Mouse (Mus musculus): ENCODE measurements around the gene Cipc. TPM values are rescaled to one million over a fixed set of nuclear protein-coding genes. Genes with fewer than 3 reads are reported as not detected.

The Cipc gene
- polyA plus RNA-seq, 1 experiment from 2014 or later: 26.7 TPM

DNA sequence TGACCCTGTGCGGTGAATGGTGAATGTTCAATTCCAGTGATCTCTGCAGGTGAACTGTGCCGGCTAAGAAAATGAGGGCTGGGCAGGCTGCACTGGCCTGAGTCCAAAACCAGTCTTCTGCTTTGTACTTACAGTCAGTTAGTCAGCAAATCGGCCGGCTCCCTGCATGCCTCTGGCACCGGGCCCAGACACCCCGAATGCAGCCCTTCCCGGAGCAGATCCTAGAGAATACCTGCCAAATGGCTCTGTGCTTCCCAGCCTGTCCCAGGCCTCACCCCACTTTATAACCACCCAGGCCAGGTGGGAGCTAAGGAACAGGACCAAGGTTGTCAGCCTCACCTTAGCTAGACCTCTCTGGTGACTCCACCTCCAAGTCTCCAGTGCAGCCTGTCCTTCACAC is 26.4 kb downstream of the Cipc start:
- 39% methylated on average over 7 of the region's 7 CpGs for WGBS
- Histone ChIP-seq H3K4me3 (no peak overlapping the region), H3K4me1 (peaks cover 53% of the 10 kb centered on the region), H3K27ac (no peak overlapping the region), H3K27me3 (ENCODE audit: insufficient read depth, poor library complexity, severe bottlenecking) (peaks cover 31% of the 10 kb centered on the region), H3K36me3 (no peaks in the 10 kb centered on the region), H3K9me3 (no peaks in the 10 kb centered on the region)
- DNase-seq (ENCODE audit: low spot score): no peak

DNA sequence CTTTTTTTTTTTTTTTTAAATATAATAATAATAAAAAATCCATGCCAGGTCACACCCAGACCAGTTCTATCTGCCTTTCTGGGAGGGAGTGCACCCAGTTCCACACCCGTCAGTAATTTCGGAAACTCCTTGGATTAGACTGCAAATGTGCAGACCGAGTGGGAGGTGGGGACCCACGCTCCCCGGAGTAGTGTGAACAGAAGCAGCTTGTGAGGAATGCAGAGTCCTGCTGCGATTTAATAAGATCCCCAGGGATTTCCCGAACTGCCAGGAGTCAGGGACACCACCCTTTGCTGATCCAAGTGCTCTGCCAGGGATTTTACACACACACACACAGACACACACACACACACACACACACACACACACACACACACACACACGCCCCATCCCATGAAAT is 26.9 kb downstream of the Cipc start:
- no peak for DNase-seq (ENCODE audit: low spot score)
- H3K27me3 ChIP-seq (ENCODE audit: insufficient read depth, poor library complexity, severe bottlenecking): peaks cover 36% of the 10 kb centered on the region
- H3K4me3 ChIP-seq: no peak overlapping the region
- H3K36me3 ChIP-seq: no peaks in the 10 kb centered on the region
- WGBS: 33% methylated on average over 8 of the region's 8 CpGs
- peak overlapping the region; percentile 65; the same call in 1 of the 2 replicates for H3K27ac ChIP-seq
- H3K4me1 ChIP-seq: peaks cover 50% of the 10 kb centered on the region
- no peaks in the 10 kb centered on the region for H3K9me3 ChIP-seq

DNA sequence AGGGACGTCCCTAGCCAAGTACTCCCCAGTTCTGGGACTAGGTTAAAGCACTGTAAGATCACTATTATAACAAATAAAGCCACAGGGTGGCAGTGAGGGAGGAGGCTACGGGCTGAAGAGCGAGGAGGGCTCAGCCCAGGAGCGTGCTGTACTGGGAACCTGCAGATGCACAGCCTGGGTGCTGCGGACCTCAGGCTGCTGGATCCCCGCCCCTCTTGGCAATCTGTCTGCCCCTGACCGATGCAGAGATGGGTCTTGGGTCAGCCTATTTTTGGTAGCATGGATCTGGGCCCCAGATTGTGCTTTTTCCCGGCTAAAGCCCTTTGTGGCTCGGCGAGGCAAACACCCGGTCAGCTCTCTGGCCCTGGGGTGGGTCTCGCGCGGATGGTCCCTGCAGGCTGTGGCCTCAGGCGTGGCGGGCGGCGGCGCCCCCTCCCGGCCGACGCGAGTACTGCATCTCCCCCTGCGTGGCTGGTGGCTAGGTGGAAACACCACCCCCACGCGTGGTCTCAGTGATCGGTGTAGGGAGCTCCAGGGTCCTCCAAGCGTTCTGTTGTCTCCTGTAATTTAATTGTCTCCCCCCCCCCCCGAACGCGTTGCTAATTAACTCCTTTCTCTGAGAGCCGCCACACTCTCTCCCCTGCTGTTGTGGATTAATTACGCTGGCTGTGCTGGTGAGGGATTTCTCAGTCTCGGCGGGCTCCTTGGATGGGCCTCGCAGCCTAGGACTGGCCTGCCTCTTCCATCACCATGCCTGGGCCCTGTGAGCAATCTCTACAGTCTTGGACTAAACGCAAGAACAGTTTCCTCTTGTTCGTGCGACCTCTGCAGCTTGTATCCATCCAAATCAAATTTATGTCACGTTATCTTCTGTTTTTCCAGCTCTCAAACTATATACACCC is 27.8 kb downstream of the Cipc start:
- Histone ChIP-seq H3K9me3 (no peaks in the 10 kb centered on the region), H3K4me3 (peak overlapping the region; percentile 55), H3K36me3 (no peaks in the 10 kb centered on the region), H3K27me3 (ENCODE audit: insufficient read depth, poor library complexity, severe bottlenecking) (peaks cover 42% of the 10 kb centered on the region), H3K4me1 (peaks cover 41% of the 10 kb centered on the region), H3K27ac (peak overlapping the region; percentile 65)
- DNase-seq (ENCODE audit: low spot score): peak; percentile 84
- WGBS: 7% methylated on average over 40 of the region's 40 CpGs

- DNase-seq (ENCODE audit: low spot score): no peak
- Histone ChIP-seq H3K9me3 (no peaks in the 10 kb centered on the region), H3K27ac (no peak overlapping the region), H3K27me3 (ENCODE audit: insufficient read depth, poor library complexity, severe bottlenecking) (peaks cover 53% of the 10 kb centered on the region), H3K4me3 (no peak overlapping the region), H3K4me1 (peaks cover 35% of the 10 kb centered on the region), H3K36me3 (no peaks in the 10 kb centered on the region)
- 46% methylated on average over 10 of the region's 10 CpGs for WGBS
Measured at GRCm38 (mm10) chr12:86975761-86976160, 28.9 kb downstream of the Cipc start.

- H3K9me3 ChIP-seq: no peaks in the 10 kb centered on the region
- peaks cover 35% of the 10 kb centered on the region for H3K4me1 ChIP-seq
- H3K27me3 ChIP-seq (ENCODE audit: insufficient read depth, poor library complexity, severe bottlenecking): peaks cover 62% of the 10 kb centered on the region
- 58% methylated on average over 6 of the region's 6 CpGs for WGBS
- no peak overlapping the region for H3K4me3 ChIP-seq
- no peaks in the 10 kb centered on the region for H3K36me3 ChIP-seq
- H3K27ac ChIP-seq: no peak overlapping the region
- DNase-seq (ENCODE audit: low spot score): no peak
Measured at GRCm38 (mm10) chr12:86976511-86977168, 29.8 kb downstream of the Cipc start.

DNA sequence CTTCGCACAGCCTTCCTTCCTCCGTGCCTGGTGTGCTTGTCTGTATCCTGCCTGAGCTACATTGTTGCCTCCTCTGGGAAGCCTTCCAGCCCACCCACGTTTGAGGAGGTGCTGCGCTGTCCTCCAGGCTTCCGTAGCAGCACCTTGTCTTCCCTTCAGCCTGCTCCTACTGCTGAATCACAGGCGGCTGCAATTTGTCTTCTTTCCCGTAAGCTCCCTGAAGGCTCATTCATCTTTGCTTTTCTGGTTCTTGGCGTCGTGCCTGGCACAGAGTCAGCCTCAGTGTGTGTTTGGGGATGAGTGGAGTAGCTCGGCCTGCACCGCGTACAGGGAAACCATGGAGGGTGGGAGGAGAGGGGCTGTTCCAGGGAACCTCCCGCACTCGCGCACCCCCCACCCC is 31.0 kb downstream of the Cipc start:
- H3K9me3 ChIP-seq: no peaks in the 10 kb centered on the region
- WGBS: 19% methylated on average over 15 of the region's 15 CpGs
- H3K27ac ChIP-seq: no peak overlapping the region
- H3K4me3 ChIP-seq: no peak overlapping the region
- no peaks in the 10 kb centered on the region for H3K36me3 ChIP-seq
- no peak for DNase-seq (ENCODE audit: low spot score)
- H3K27me3 ChIP-seq (ENCODE audit: insufficient read depth, poor library complexity, severe bottlenecking): peaks cover 74% of the 10 kb centered on the region
- peaks cover 35% of the 10 kb centered on the region for H3K4me1 ChIP-seq

DNA sequence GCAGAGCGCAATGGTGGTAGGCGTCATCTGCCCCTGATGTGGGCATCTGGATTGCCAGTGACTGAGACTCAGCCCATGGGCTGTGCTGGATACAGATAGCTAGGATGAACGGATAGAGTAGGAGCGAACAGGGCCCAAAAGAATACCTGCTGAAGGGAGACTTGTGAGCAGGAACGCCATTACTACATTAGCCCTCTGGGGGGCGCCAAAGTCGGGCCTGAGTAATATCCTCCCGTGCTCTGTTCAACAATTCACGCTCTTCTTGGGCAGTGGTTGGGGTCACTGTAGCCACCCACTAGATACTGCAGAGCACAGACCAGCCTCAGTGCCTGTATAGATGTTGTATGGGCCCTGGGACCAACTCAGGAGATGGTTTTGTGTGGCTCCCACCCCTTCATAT is 34.3 kb downstream of the Cipc start:
- Histone ChIP-seq H3K9me3 (no peaks in the 10 kb centered on the region), H3K36me3 (no peaks in the 10 kb centered on the region), H3K27ac (no peak overlapping the region), H3K4me3 (no peak overlapping the region), H3K4me1 (peaks cover 17% of the 10 kb centered on the region; the same call in 1 of the 2 replicates), H3K27me3 (ENCODE audit: insufficient read depth, poor library complexity, severe bottlenecking) (peaks cover 92% of the 10 kb centered on the region)
- 25% methylated on average over 9 of the region's 9 CpGs for WGBS
- DNase-seq (ENCODE audit: low spot score): no peak

GRCm38 (mm10) chr12:86983470-86984193 is 36.8 kb downstream of the Cipc start:
- Histone ChIP-seq H3K4me1 (peaks cover 11% of the 10 kb centered on the region; the same call in 1 of the 2 replicates), H3K27me3 (ENCODE audit: insufficient read depth, poor library complexity, severe bottlenecking) (peaks cover 97% of the 10 kb centered on the region), H3K27ac (no peak overlapping the region), H3K36me3 (no peaks in the 10 kb centered on the region), H3K9me3 (no peaks in the 10 kb centered on the region), H3K4me3 (peak overlapping the region; percentile 19; the same call in 1 of the 2 replicates)
- WGBS: 3% methylated on average over 28 of the region's 28 CpGs
- DNase-seq (ENCODE audit: low spot score): peak; percentile 86

GRCm38 (mm10) chr12:86984194-86984555 is 37.3 kb downstream of the Cipc start:
- no peak overlapping the region for H3K27ac ChIP-seq
- no peak for DNase-seq (ENCODE audit: low spot score)
- H3K4me3 ChIP-seq: no peak overlapping the region
- no peaks in the 10 kb centered on the region for H3K36me3 ChIP-seq
- no peaks in the 10 kb centered on the region for H3K9me3 ChIP-seq
- WGBS: 5% methylated on average over 6 of the region's 6 CpGs
- peaks cover 11% of the 10 kb centered on the region; the same call in 1 of the 2 replicates for H3K4me1 ChIP-seq
- H3K27me3 ChIP-seq (ENCODE audit: insufficient read depth, poor library complexity, severe bottlenecking): peaks cover 97% of the 10 kb centered on the region

GRCm38 (mm10) chr12:86986562-86986961 is 39.7 kb downstream of the Cipc start:
- Histone ChIP-seq H3K27ac (no peak overlapping the region), H3K4me3 (no peak overlapping the region), H3K36me3 (no peaks in the 10 kb centered on the region), H3K9me3 (no peaks in the 10 kb centered on the region), H3K27me3 (ENCODE audit: insufficient read depth, poor library complexity, severe bottlenecking) (peaks cover 100% of the 10 kb centered on the region), H3K4me1 (peaks cover 23% of the 10 kb centered on the region)
- WGBS: 65% methylated on average over 4 of the region's 4 CpGs
- no peak for DNase-seq (ENCODE audit: low spot score)

DNA sequence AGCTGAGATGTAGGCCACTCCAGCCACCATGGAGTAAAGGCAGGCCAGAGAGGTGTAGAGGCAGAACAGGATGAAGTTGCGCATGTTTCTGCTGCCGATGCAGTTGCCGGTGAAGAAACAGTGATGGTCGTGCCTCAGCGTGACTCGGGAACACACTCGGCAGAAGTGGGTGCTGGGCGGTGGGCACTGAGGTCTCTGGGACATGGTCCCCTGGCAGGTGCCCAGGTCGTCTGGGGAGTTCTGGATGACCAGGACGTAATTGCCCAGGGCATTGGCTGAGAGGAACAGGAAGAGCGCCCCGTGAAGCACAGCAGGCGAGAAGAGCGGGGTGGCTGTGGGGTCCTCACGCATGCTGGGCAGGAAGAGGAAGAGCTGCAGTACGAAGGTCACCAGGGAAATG is 41.4 kb downstream of the Cipc start:
- Histone ChIP-seq H3K27ac (no peak overlapping the region), H3K36me3 (no peaks in the 10 kb centered on the region), H3K27me3 (ENCODE audit: insufficient read depth, poor library complexity, severe bottlenecking) (peaks cover 94% of the 10 kb centered on the region), H3K4me3 (no peak overlapping the region), H3K4me1 (peaks cover 21% of the 10 kb centered on the region), H3K9me3 (no peaks in the 10 kb centered on the region)
- WGBS: 36% methylated on average over 16 of the region's 16 CpGs
- DNase-seq (ENCODE audit: low spot score): no peak

DNA sequence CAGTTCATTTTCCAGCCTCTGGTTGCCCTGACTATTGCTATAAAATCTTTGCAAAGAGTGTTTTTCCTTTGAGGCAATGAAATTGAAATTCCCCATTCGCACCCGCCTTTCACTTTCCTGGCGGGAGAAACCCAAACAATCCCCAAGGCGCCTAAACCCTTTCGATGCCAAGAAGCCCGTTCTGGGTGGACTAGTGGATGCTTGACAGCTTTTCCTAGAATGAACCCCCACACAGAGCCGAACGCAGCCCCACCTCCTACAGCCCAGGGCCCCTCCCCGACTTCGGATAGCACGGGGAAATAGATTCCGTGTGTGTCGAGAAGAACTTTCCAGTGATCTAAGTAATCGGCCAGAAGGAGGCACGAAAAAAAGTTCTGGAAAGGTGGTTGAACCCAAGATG is 42.5 kb downstream of the Cipc start:
- 8% methylated on average over 15 of the region's 15 CpGs for WGBS

More for the DNA sequence above, 42.5 kb downstream of the Cipc start:
- no peaks in the 10 kb centered on the region for H3K9me3 ChIP-seq
- peak overlapping the region; percentile 43; the same call in 1 of the 2 replicates for H3K4me3 ChIP-seq
- H3K36me3 ChIP-seq: no peaks in the 10 kb centered on the region
- H3K4me1 ChIP-seq: peaks cover 16% of the 10 kb centered on the region
- peaks cover 88% of the 10 kb centered on the region for H3K27me3 ChIP-seq (ENCODE audit: insufficient read depth, poor library complexity, severe bottlenecking)
- H3K27ac ChIP-seq: no peak overlapping the region
- no peak for DNase-seq (ENCODE audit: low spot score)
